Mouse (Mus musculus) stomach, postnatal 0 days (tissue): ENCODE data around the gene Pdcd10.

Experiments used
- CTCF ChIP-seq: IDR thresholded peaks from 2 replicates; pipeline ENCODE4 v1.5.1; 2016; ENCODE audit warnings: antibody characterized with exemption, low read depth, mild to moderate bottlenecking, moderate library complexity
- EP300 ChIP-seq: optimal IDR thresholded peaks from 2 replicates; pipeline ENCODE3; 2016; ENCODE audit warnings: antibody characterized with exemption

GRCm38 (mm10) chr3:75556121-75556694, 448 bp downstream of the Pdcd10 start:
- TF ChIP-seq CTCF (no peak), EP300 (no peak)
